Mouse (Mus musculus) layer of hippocampus, adult 18-20 months (tissue): ENCODE measurements around the gene Gdf15. TPM values are rescaled to one million over a fixed set of nuclear protein-coding genes. Genes with fewer than 3 reads are reported as not detected.

Source experiments
- DNase-seq, 2 experiments: peaks; one replicate each; pipeline ENCODE4 v3.0.0; 2022; ENCODE audit warnings: low spot score in 2 of 2
- total RNA-seq, 2 experiments: library from RNA; stranded (reverse); gene quantifications; 2 replicates each; pipeline ENCODE4 v1.2.3; 2021

Gdf15 gene
- total RNA-seq, 2 experiments from 2014 or later, result not detected

- no peak for DNase-seq
Observed at GRCm38 (mm10) chr8:70606780-70607602, 25.3 kb downstream of the Gdf15 start.

DNA sequence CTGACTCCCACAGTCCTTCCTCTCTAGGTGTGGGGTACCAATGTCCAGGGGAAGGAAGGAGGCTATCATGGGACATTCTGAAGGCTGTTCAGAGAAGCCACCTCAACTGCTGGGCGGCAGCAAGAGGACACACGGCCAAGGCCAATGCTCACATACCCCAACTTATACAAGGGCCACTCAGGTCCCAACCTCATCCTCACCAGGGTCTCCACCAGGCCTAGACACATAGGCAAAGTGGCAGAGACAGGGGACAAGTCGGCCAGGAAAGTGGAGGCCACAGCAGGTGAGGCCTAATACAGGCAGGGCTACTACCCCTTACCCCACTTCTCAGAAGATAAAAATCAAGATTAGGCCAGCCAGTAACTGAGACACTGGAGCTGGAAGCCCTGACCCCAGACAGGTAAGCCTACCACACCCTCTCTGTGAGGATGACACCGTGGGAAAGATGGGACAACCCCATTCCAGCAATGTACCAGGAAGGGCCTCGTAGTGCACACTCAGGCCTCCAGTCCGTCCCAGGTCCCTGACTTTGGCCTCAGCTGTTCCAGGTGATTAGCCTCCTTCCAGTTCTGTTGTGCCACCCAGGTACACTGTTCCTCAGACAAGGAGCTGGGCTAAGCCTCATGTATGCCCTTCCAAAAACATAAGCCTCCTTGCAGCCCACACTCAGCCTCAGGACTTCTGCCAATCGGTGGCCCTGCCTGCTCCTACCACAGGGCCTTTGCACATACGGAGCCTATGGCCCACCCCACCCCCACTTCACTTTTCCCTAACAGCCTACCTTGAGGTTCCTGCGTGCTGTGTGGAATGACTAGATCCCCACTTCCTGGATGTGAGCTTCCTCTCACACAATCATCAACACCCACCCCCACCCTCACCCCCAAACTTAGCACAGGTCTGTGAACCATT lies 26.1 kb downstream of the Gdf15 start:
- DNase-seq, result no peak

DNA sequence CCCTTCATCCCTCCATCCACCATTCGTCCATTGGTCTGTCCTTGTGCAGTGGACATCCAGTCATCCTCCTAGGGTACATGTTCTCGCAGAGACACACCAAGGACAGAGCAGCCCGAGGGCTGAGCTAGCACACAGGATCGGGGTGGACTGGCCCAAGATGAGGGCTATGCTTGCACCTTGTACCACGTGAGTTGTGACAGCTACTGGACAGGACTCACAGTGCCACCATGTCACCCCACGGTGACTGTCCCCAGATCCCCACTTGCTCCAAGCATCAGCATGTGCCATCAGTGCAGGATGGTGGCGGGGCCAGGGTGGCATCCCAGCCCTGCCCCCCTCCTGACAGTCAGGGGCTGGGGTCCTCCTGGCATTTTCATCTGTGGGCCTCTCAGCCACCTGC lies 27.7 kb downstream of the Gdf15 start:
- DNase-seq, result no peak

- no peak for DNase-seq
Observed at GRCm38 (mm10) chr8:70602139-70602811, 30.0 kb downstream of the Gdf15 start.

DNA sequence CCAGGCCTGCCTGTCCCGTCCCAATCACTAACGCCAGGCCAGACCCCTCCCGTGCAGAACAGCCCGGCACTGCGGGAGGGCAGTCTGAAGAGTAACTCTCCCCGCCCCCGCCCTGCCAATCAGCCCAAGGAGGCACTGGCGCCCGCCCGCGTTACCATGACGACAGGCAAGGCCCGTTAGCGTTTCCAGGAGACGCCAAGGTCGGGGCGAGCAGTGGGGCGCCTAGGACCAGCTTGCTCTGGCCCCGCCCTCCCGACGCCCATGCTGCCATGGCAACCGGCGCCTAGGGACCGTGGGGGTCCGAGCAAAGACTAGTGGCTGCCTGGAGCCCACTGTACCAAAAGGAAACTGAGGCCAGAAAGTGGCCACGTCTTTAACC lies 31.0 kb downstream of the Gdf15 start:
- peak; percentile 84 to 87 for DNase-seq

DNA sequence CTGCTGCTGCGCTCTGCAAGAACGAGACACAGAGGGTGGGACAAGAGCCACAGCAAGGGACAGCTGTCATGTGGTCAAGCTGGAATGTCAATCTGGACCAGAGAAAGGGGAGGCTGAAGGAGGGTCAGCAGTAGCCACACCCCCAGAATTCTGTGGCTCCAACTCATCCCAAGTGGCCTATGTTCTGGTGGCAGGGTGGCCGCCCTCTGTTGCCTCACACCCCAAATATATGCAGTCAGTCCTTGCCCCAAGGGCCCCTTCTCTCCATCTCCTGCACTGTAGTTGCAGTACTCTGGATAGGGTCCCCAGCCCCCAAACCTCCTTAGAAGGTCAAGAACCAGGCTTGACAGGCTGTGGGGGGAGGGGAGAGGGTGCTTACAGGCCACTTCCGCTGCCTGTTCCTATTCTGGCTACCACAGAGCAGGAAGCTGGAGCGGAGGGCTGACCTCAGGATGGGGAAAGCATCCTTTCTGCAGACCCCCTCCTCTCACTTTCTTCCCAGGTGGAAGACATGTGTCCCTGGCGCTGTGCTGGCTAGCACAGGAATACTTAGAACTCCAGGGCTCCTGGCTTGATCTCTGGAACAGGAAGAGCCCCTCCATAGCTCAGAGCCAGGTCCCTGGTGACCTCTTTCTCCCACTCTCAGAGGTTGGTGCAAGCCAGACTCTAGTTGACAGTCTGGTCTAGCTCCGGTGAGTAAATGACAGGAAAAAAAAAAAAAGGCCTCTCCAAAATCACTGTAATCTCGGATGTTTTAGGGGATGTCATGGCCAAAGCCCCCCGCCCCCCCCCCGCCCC lies 31.6 kb downstream of the Gdf15 start:
- no peak for DNase-seq

DNA sequence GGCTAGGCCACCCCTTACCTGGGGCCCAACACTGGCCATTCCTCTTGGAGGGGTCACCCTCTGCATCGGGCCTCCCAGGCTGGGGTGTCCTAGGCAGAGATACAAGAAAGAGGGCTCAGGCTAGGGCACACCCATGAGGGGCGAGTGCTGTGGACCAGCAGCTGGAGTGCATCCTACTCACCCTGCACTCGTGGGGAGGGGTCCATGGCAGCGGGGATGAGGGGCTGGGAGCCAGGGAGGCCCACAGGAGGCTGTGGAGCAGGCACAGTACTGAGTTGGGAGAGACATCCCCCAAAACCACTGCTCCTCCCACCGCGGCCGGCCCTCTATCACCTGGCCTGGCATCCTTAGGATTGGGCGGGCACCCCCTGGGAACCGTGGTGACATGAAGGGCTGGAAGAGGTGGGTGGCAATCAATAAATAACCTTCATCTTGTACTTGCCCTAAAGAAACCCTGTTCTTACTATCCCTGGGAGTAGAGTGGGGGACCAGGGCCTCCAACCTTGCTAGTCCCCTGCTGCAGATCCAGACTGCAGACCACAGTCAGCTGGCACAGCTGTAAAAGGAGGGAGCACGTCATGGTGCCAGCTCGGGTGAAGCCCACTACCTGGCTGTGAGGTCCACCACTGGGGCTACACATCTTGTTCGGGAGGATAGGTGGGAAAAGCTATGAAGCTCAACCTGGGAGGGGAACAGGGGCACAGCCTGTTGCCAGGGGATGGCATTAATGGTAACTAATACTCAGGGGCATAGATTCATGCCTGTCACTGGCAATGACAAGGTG lies 32.6 kb downstream of the Gdf15 start:
- DNase-seq, result no peak

DNA sequence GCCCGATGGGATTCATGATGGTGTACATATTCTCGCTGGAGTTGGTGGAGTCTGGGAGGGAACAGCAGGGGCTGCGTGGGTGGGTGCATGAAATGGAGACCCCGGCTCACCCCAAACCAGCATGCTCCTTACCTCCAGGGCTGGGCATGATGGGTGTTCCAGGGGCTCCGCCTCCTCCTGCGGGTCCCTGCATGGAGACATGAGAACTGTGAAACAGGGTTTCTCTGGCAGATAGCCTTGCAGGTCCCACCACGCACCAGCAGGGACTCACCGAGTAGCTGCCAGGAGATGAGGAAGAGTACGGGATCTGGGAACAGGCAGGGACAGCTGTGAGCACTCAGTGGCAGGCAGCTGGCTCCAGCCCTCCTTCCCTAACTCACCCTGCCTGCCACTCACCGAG lies 33.5 kb downstream of the Gdf15 start:
- DNase-seq, result peak; percentile 62 to 65

- DNase-seq, result peak; percentile 73 to 87
Observed at GRCm38 (mm10) chr8:70598283-70598682, 34.0 kb downstream of the Gdf15 start.

DNA sequence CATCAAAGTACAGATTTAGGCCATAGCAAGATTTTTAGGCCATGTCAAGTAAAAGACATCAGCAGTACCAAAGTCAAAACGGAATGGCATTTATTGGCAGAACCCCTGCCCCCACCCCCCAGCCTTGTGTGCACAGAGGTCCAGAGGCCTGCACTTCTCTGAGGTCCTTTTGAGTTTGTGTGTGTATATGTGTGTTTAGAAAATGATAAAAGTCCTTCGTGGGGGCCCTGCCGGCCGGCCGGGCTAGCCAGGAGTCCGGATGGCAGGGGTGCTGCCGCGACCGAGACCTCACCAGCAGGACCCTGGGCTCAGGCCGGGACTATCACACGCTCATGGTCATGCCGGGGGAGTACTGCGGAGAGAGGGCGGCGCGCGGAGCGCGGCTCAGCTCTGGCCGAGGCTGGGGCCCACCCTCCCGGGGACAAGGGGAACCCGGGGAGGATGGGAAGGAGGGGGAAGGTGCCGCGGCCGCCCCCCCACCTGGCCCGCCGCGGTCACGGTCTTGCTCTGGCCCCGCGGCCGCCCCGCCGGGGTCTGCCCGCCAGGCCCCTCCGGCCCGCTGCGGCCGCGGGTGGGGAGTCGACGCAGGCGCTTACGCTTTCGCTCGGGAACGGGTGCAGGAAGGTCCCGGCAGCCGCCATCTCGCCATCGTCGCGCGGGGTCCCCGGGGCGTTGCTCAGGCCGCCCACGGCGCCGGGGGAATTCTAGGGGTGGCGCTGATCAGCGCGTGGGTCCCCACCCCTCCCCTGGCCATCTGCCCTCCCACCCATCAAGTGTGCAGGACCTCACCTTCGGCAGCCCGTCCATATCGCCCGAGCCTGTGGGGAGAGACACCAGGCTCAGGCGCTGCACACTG lies 34.6 kb downstream of the Gdf15 start:
- DNase-seq, result no peak

- no peak for DNase-seq
Observed at GRCm38 (mm10) chr8:70596775-70597416, 35.4 kb downstream of the Gdf15 start.

DNA sequence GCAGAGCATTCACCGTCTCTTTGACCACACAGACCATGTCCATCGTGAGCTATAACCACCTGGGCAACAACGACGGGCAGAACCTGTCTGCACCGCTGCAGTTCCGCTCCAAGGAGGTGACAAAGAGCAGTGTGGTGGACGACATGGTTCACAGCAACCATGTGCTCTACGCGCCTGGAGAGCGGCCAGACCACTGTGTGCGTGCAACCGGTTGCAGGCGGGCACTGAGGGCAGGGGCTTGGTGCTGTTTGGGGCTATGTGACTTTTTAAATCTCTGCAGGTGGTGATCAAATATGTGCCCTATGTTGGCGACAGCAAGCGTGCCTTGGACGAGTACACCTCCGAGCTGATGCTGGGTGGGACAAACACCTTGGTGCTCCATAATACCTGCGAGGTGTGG lies 36.0 kb downstream of the Gdf15 start:
- DNase-seq, result no peak

DNA sequence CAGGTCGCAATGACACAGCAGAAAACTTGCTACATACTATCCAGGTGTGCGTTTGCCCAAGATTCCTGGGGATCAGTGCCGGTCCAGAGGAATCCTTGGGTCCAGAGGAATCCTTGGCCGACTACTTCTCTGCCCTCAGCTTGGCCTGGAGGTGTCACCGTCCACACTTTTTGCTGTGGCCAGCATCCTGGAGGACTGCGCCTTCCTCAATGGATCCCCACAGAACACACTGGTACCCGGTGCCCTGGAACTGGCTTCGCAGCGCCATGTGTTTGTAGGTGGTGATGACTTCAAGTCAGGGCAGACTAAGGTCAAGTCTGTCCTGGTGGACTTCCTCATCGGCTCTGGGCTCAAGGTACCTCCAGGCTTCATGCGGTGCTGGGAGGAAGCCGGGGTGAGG lies 36.4 kb downstream of the Gdf15 start:
- no peak for DNase-seq

DNA sequence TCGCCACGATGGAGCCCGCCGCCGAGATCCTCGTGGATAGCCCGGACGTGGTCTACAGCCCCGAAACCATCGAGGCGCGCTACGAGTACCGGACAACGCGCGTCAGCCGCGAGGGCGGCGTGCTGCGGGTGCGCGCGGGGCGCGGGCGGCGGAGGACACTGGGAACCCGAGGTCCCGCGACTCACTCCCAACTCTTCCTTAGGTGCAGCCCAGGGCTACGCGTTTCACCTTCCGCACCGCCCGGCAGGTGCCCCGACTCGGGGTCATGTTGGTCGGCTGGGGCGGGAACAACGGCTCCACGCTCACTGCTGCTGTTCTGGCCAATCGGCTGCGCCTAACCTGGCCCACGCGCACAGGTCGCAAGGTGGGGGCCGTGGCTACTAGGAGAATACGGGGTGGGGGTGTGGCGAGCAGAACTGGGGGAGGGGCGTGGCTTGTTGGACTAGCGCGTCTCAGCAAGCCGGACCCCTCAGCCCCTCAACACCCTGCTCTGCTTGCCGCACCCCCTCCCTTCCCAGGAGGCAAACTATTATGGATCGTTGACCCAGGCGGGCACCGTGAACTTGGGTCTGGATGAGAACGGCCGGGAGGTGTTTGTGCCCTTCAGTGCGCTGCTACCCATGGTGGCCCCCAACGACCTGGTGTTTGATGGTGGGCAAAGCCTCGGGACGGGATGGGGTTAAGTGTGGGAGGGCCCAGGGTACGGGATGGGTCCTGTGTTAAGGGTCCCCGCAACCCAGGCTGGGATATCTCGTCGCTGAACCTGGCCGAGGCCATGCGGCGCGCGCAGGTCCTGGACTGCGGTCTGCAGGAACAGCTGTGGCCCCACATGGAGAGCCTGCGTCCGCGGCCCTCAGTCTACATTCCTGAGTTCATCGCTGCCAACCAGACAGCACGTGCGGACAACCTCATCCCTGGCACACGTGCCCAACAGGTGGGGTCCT lies 37.4 kb downstream of the Gdf15 start:
- no peak for DNase-seq

DNA sequence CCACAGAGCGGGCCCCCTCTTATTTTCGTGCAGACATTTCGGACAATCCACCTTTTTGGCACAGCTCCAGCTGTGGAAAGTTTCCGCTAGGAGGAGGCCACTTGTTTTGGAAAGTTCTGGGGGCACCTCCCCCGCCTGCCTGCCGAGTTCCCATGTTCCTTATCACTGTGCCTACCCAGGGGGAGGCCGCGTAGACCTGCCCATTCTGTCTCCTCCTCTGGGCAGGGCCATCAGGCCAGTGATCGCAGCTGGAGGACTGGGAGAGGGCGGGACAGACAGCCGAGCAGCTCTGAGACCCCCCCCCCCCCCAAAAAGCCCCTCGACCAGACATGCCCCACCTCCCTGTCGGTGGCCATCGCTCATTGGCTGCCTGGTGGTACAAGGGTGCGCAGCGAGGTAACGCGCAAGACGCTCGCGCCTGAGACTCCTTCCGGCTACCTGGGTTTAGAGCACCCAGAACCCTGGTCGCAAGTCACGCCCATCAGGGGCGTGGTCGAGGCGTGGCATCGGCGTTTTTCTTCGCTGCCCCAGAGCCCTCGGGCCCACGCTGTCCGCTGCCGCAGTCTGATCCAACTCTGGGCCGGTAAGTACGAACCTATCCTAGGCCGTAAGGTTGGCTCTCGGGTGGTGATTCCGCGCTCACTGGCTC lies 38.2 kb downstream of the Gdf15 start, which contains the start of gene Isyna1:
TSS of gene Isyna1 (plus strand) at position 413 of the 649 bp plus-strand sequence.
- DNase-seq, result peak in 1 of 2 experiments; percentile 74

DNA sequence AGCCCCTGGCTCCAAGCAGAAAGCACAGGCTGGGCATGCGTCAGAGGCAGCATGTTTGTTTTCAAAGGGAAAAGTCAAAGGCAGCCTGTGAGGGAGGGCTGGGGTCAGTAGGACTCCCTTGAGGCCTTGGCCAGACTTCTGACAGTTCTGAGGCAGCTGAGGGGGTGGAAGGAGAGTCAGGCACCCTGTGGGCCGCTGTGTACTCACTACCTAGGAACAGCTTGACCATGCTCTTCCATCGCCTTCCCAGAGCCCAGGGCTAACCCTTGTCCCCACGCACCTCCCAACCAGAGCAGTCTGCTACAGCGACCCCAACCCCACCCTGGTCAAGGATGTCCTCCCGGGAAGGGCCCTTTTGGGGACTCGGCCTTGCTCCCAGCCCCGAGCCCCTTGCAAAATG lies 39.1 kb downstream of the Gdf15 start:
- DNase-seq, result no peak

DNA sequence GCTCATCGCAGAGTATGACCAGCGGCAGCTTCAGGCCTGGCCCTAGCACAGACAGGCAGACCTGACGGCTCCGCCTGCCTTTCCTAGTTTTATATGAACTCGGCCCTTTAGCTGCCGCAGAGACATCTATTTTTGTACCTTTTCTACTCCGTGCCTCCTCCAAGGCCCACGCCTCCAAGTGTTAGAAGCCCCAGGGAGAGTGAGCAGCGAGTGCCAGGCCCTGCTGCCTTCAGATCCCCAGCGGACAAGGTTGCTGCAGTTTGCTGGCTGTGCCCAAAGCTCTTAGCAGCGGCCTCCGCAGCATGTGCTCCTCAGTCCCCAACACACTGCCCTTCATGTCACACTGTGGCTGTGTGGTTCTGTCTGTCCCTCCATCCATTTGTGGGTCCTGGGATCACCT lies 40.7 kb downstream of the Gdf15 start:
- DNase-seq, result no peak
